Mouse (Mus musculus) stomach, embryonic 16.5 days (tissue): ENCODE data around the gene Hamp2. TPM values are rescaled to one million over a fixed set of nuclear protein-coding genes. Genes with fewer than 3 reads are reported as not detected.
"Not testable (repeated sequence)": the region's sequence is repeated elsewhere in the genome, so short reads cannot be mapped to it uniquely, and the experiment has no call there.

Experiments
- ATAC-seq: fragments of 200-750 bp; cut with Nextera tagmentation; 2 replicates; pipeline ENCODE4 v1.8.0; 2017; ENCODE audit warnings: moderate number of reproducible peaks, moderate TSS enrichment; ENCODE audit not compliant: insufficient read depth, low FRiP score
- H3K27ac ChIP-seq: fragments of 300-500 bp; sonication (generic); 2 replicates; pipeline ENCODE4 v1.5.1; 2014; ENCODE audit warnings: low read length
- H3K27me3 ChIP-seq: fragments of 300-500 bp; sonication (generic); 2 replicates; pipeline ENCODE4 v1.6.1; 2014; ENCODE audit warnings: low read length, control low read depth, mixed read lengths; ENCODE audit not compliant: control insufficient read depth, insufficient read depth
- H3K36me3 ChIP-seq: fragments of 300-500 bp; sonication (generic); 2 replicates; pipeline ENCODE4 v1.6.1; 2014; ENCODE audit warnings: low read length; ENCODE audit not compliant: control insufficient read depth, insufficient read depth
- H3K4me1 ChIP-seq: fragments of 300-500 bp; sonication (generic); 2 replicates; pipeline ENCODE4 v1.6.1; 2014; ENCODE audit warnings: low read length, control low read depth, mixed read lengths; ENCODE audit not compliant: control insufficient read depth, insufficient read depth
- H3K4me2 ChIP-seq: fragments of 300-500 bp; sonication (generic); 2 replicates; pipeline ENCODE4 v1.6.1; 2014; ENCODE audit warnings: low read depth, low read length, mixed read lengths
- H3K4me3 ChIP-seq: fragments of 300-500 bp; sonication (generic); replicated peaks from 2 replicates; pipeline ENCODE4 v1.5.1; 2014; ENCODE audit warnings: mild to moderate bottlenecking, low read length
- H3K9ac ChIP-seq: fragments of 300-500 bp; sonication (generic); 2 replicates; pipeline ENCODE4 v1.6.1; 2014; ENCODE audit warnings: low read length
- H3K9me3 ChIP-seq: fragments of 300-500 bp; sonication (generic); replicated peaks from 2 replicates; pipeline ENCODE4 v1.6.1; 2016; ENCODE audit warnings: low read length, control low read depth; ENCODE audit not compliant: control insufficient read depth
- WGBS: fragments of 180-500 bp; shearing (Covaris S2); extraction: QIAGEN DNeasy Blood & Tissue Kit; methylation state at CpG from one replicate; pipeline ENCODE4 v1.1.7; 2014; 5-methylcytosine and 5-hydroxymethylcytosine counted together
- polyA plus RNA-seq: library from polyadenylated mRNA; unstranded; fragments of >200 nt; fragmentation: Nextera tagmentation; extraction: Ambion mirVana; gene quantifications from 2 replicates; pipeline ENCODE4 v1.2.1, GENCODE M21; 2015

Gene Hamp2
- polyA plus RNA-seq, 1 experiment from 2014 or later: not detected

DNA sequence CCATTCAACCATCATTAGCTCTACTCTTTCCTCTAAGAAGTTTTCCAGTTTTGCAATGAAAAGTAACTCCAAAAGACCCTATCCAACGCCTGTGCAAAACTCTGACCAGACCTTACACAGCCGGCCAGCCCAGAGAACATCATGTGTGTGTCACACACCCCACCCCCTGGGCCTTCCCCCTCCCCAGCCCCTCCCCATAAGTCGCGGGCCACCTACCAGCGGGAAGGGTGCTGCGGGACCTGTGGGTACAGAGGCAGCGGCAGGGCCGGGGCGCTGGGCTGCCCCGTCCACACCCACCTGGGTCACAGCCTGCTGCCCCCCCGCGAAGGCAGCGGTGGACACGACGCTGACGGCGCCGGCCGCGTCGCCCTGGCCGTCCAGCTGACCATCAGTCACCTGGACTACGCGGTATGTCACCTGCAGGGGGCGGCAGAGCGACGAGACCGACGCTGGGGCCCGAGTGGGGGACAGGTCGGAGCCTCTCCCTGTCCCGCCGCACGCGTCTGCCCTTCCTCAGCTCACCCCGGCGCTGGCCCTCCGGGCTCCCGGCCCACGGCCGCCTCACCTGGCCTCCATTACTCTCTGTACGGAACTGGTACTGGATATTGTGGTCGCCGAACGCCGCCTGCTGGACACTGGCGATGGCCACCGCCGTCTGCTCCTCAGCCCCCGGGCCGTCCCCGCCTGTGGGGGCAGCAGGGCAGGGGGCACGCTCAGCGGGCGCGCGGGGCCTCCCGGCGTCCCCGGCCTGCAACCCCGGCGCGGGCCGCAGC lies 31.3 kb upstream of the Hamp2 start:
- peaks cover 27% of the 10 kb centered on the region for H3K4me1 ChIP-seq
- H3K4me2 ChIP-seq: peak overlapping the region; percentile 84
- no peaks in the 10 kb centered on the region for H3K9me3 ChIP-seq
- peaks cover 27% of the 10 kb centered on the region for H3K36me3 ChIP-seq
- peak overlapping the region; percentile 100 for H3K9ac ChIP-seq
- H3K4me3 ChIP-seq: peak overlapping the region; percentile 79
- peak overlapping the region; percentile 98 for H3K27ac ChIP-seq
- peak; percentile 67 for ATAC-seq
- no peaks in the 10 kb centered on the region for H3K27me3 ChIP-seq
- under 1% methylated on average over 63 of the region's 64 CpGs for WGBS

GRCm38 (mm10) chr7:30954971-30955520 lies 30.6 kb upstream of the Hamp2 start:
- peaks cover 27% of the 10 kb centered on the region for H3K4me1 ChIP-seq
- WGBS: 76% methylated on average over 12 of the region's 12 CpGs
- H3K27me3 ChIP-seq: no peaks in the 10 kb centered on the region
- H3K4me3 ChIP-seq: peak overlapping the region; percentile 79
- no peaks in the 10 kb centered on the region for H3K9me3 ChIP-seq
- peak overlapping the region; percentile 100 for H3K9ac ChIP-seq
- ATAC-seq: no peak
- peak overlapping the region; percentile 84 for H3K4me2 ChIP-seq
- H3K27ac ChIP-seq: 0 out of 2 replicates have a peak overlapping the region, but pooled peaks have one; percentile 98
- H3K36me3 ChIP-seq: peaks cover 27% of the 10 kb centered on the region

DNA sequence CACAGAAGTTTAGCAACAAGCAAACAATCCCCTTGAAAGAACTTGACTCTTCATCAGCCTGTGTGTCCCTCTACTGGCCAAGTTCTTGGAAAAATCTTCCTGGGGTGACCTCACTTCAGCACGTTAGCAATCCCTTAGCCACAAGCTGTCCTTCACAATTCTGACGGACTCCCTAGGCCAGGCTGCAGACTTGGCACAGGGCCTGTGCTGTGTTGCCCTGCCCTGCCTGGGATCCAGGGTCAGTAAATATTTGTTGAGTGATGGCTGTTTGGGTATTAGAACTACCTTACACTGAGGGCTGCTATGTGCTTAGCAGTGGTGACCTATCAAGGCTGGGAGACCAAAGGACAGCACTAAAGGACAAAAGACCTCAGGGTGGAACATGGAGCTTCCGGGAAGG lies 29.6 kb upstream of the Hamp2 start:
- Histone ChIP-seq H3K9ac (no peak overlapping the region), H3K9me3 (no peaks in the 10 kb centered on the region), H3K4me3 (no peak overlapping the region), H3K27me3 (no peaks in the 10 kb centered on the region), H3K36me3 (peaks cover 26% of the 10 kb centered on the region), H3K4me2 (no peak overlapping the region), H3K27ac (no peak overlapping the region), H3K4me1 (peaks cover 27% of the 10 kb centered on the region)
- WGBS: 61% methylated on average over 3 of the region's 3 CpGs
- ATAC-seq: no peak

DNA sequence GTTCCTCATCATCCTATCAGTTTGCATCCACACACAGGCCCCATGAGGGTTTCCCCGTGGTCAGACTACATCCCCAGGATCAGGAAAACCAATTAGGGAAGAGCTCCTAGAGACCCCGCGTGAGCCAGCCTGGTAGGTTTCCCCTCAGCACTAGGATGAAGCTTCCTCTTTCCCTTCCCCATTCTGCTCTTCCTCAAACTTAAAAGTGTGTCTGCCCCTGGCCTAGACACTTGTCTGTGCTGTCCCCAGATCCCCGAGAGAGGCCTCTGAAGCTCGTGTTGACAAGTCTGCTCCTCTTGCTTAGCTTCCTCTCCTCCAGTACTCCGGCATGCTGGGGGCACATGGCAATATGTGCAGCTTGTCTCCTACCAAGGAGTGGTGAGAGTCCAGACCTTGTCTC lies 29.0 kb upstream of the Hamp2 start:
- ATAC-seq: no peak
- Histone ChIP-seq H3K9ac (no peak overlapping the region), H3K27me3 (no peaks in the 10 kb centered on the region), H3K4me2 (no peak overlapping the region), H3K9me3 (no peaks in the 10 kb centered on the region), H3K4me1 (peaks cover 24% of the 10 kb centered on the region), H3K27ac (no peak overlapping the region), H3K36me3 (peaks cover 23% of the 10 kb centered on the region), H3K4me3 (no peak overlapping the region)
- 78% methylated on average over 6 of the region's 6 CpGs for WGBS

GRCm38 (mm10) chr7:30952441-30953265 lies 28.2 kb upstream of the Hamp2 start:
- Histone ChIP-seq H3K27ac (no peak overlapping the region), H3K9me3 (no peaks in the 10 kb centered on the region), H3K4me3 (no peak overlapping the region), H3K4me1 (peaks cover 17% of the 10 kb centered on the region), H3K9ac (no peak overlapping the region), H3K36me3 (peaks cover 23% of the 10 kb centered on the region), H3K27me3 (no peaks in the 10 kb centered on the region), H3K4me2 (no peak overlapping the region)
- ATAC-seq: no peak
- WGBS: 92% methylated on average over 16 of the region's 16 CpGs

DNA sequence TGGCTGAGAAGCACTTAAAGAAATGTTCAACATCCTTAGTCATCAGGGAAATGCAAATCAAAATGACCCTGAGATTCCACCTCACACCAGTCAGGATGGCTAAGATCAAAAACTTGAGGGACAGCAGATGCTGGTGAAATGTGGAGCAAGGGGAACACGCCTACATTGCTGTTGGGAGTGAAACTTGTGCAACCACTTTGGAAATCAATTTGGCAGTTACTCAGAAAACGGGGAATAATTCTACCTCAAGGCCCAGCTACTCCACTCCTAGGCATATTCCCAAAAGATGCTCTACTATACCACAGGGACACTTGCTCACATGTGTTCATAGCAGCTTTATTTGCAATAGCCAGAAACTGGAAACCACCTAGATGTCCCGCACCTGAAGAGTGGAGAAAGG lies 25.4 kb upstream of the Hamp2 start:
- H3K36me3 ChIP-seq: peaks cover 26% of the 10 kb centered on the region
- ATAC-seq: not testable (repeated sequence)
- 84% methylated on average over 3 of the region's 3 CpGs for WGBS

DNA sequence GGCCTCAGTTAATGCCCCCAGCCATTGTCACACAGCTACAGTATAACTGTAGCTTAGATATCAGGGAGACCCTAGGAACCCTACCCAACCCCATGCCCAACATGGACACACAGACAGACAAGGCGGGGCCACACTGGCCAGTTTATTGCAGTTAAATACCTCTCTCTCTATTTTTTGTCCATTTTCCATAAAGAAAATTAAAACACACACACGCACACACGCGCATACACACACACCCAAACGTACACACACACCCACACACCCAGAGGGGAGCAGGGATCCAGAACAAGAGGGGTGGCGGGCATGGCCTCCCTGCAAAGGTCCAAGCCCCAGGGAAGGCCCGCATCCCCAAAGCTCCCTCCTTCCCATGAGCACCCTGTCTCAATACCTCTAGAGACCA lies 21.4 kb upstream of the Hamp2 start:
- H3K4me2 ChIP-seq: no peak overlapping the region
- H3K27ac ChIP-seq: no peak overlapping the region
- no peak overlapping the region for H3K9ac ChIP-seq
- no peaks in the 10 kb centered on the region for H3K9me3 ChIP-seq
- H3K4me1 ChIP-seq: no peaks in the 10 kb centered on the region
- ATAC-seq: no peak
- WGBS: 94% methylated on average over 7 of the region's 7 CpGs
- no peak overlapping the region for H3K4me3 ChIP-seq
- no peaks in the 10 kb centered on the region for H3K27me3 ChIP-seq
- peaks cover 7% of the 10 kb centered on the region; the same call in 1 of the 2 replicates for H3K36me3 ChIP-seq

More for the DNA sequence above, 25.4 kb upstream of the Hamp2 start:
- not testable (repeated sequence) for H3K4me3 ChIP-seq, H3K9me3 ChIP-seq, H3K27ac ChIP-seq, H3K4me2 ChIP-seq, H3K9ac ChIP-seq, H3K27me3 ChIP-seq
- H3K4me1 ChIP-seq: peaks cover 10% of the 10 kb centered on the region; the same call in 1 of the 2 replicates

GRCm38 (mm10) chr7:30945466-30945865 lies 21.0 kb upstream of the Hamp2 start:
- ATAC-seq, H3K4me2 ChIP-seq, H3K36me3 ChIP-seq, H3K9ac ChIP-seq, H3K27ac ChIP-seq, H3K4me1 ChIP-seq, H3K4me3 ChIP-seq, H3K27me3 ChIP-seq, H3K9me3 ChIP-seq: not testable (repeated sequence)
- 73% methylated on average over 7 of the region's 7 CpGs for WGBS

- not testable (repeated sequence) for H3K27me3 ChIP-seq, H3K9ac ChIP-seq, H3K9me3 ChIP-seq, H3K4me1 ChIP-seq, H3K4me3 ChIP-seq, H3K36me3 ChIP-seq, H3K27ac ChIP-seq, ATAC-seq, H3K4me2 ChIP-seq
- WGBS: 56% methylated on average over 2 of the region's 2 CpGs
Observed at GRCm38 (mm10) chr7:30944706-30945105, 20.2 kb upstream of the Hamp2 start.
